Mouse (Mus musculus) erythroblast, embryonic 14.5 days (primary cell): Measurements from ENCODE around the gene Lyrm4. TPM values are rescaled to one million over a fixed set of nuclear protein-coding genes. Genes with fewer than 3 reads are reported as not detected.

Experiments used
- H3K27me3 ChIP-seq: 2 replicates; pipeline ENCODE4 v1.6.1; 2012; ENCODE audit warnings: inconsistent platforms; ENCODE audit not compliant: control insufficient read depth
- H3K36me3 ChIP-seq: 2 replicates; pipeline ENCODE4 v1.6.1; 2012; ENCODE audit warnings: mild to moderate bottlenecking, inconsistent platforms; ENCODE audit not compliant: control insufficient read depth
- H3K4me1 ChIP-seq: 2 replicates; pipeline ENCODE4 v1.6.1; 2012; ENCODE audit warnings: inconsistent platforms; ENCODE audit not compliant: control insufficient read depth
- H3K4me3 ChIP-seq: replicated peaks from 2 replicates; pipeline ENCODE3; 2012; ENCODE audit warnings: moderate library complexity, mild to moderate bottlenecking, inconsistent platforms
- H3K9me3 ChIP-seq: 2 replicates; pipeline ENCODE4 v1.6.1; 2012; ENCODE audit warnings: low read length, inconsistent platforms, mixed read lengths; ENCODE audit not compliant: control insufficient read depth
- GATA1 ChIP-seq: IDR thresholded peaks from 2 replicates; pipeline ENCODE4 v1.6.1; 2012; ENCODE audit warnings: low read length, inconsistent platforms, mixed read lengths
- TAL1 ChIP-seq: IDR thresholded peaks from 3 replicates; pipeline ENCODE4 v1.6.1; 2012; ENCODE audit warnings: low read length, inconsistent platforms, mixed read lengths
- polyA plus RNA-seq: library from polyadenylated mRNA; stranded (reverse); fragments of >175 nt; gene quantifications from 2 replicates; pipeline ENCODE4 v1.2.3, GENCODE M21; 2012

The Lyrm4 gene
- polyA plus RNA-seq, 1 experiment, result 1.1 TPM

DNA sequence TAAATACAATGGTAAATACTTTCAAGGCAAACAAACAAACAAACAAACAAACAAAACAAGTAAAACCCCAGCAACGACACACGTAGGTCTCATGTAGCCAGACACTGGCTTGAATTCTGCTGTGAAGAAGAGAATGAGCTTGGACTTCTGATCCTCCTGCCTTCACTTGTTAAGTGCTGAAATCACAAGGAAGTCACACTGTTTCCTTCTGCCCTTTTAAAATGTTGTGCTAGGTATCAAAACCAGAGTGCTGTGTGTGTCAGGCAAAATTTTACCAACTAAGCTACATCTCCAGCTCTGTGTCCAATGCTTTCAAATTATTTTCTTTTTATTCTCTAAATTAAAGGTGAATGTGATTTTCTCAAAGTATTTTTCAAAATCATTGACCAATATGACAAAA, 6.0 kb downstream of the Lyrm4 start:
- no peak overlapping the region for H3K4me3 ChIP-seq
- no peaks in the 10 kb centered on the region for H3K9me3 ChIP-seq
- H3K36me3 ChIP-seq, result peaks cover 27% of the 10 kb centered on the region
- H3K4me1 ChIP-seq, result peaks cover 52% of the 10 kb centered on the region
- no peak for TF ChIP-seq TAL1
- no peak for TF ChIP-seq GATA1
- no peaks in the 10 kb centered on the region for H3K27me3 ChIP-seq

DNA sequence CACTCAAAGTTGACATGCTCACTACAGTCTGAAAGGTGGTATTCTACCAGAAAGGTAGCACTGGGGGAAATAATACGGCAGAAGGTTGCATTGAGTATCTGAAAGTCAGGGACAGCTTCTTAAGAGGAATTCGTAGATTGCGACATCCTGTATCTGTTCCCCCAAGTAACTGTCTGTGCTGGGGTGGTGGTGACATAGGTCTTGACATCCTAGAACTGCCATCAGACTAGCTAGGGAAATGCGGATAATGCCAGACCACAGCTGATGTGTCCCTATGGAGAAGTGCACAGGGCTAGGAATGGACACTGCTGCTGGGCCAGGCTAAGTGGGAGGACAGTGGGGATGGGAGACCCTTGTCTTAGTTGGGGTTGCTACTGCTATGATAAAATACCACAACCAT, 8.8 kb downstream of the Lyrm4 start:
- H3K9me3 ChIP-seq, result no peaks in the 10 kb centered on the region

GRCm38 (mm10) chr13:36105591-36105990, 11.7 kb downstream of the Lyrm4 start:
- peaks cover 22% of the 10 kb centered on the region for H3K36me3 ChIP-seq
- no peaks in the 10 kb centered on the region for H3K27me3 ChIP-seq
- H3K4me1 ChIP-seq, result peaks cover 25% of the 10 kb centered on the region
- no peak for TF ChIP-seq TAL1
- no peak for TF ChIP-seq GATA1
- no peaks in the 10 kb centered on the region for H3K9me3 ChIP-seq
- no peak overlapping the region for H3K4me3 ChIP-seq

More for the DNA sequence above, 8.8 kb downstream of the Lyrm4 start:
- TF ChIP-seq GATA1, result no peak
- no peak for TF ChIP-seq TAL1
- no peaks in the 10 kb centered on the region for H3K27me3 ChIP-seq
- H3K4me3 ChIP-seq, result no peak overlapping the region
- peaks cover 32% of the 10 kb centered on the region for H3K4me1 ChIP-seq
- H3K36me3 ChIP-seq, result peaks cover 29% of the 10 kb centered on the region

DNA sequence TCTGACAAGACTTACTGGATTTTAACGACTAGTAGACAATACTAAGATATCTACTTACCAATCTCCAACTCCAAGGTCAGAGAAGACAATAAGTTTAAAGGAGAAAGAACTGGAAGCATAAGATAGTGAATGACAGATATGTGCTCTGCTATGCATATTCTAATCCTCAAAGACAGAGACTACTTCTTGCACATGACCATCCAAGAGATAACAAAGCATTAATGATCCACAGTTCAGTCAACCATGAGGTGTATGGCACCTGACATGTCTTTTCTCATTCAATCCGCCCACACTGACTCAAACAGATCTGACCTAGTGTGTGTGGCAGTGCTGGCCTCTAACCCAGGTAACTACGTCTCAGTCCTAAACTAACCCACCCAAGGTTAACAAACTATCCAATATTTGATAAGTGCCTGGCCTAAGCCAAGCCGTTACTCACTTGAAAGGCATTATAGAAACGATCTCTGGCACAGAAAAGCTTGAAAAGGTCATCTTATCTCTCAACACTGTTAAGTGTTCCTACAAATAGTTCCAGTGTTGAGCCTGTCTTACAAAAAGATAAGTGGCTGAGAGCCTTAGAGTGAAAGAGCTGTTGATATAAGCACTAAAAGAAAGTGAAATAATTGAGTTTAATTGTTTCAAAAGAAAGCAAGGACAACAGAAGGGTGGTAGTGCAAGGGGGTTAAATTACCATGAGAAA, 20.5 kb downstream of the Lyrm4 start:
- H3K4me1 ChIP-seq, result peaks cover 41% of the 10 kb centered on the region
- no peaks in the 10 kb centered on the region for H3K9me3 ChIP-seq
- TF ChIP-seq TAL1 (no peak), GATA1 (no peak)
- H3K27me3 ChIP-seq, result no peaks in the 10 kb centered on the region
- H3K4me3 ChIP-seq, result no peak overlapping the region
- H3K36me3 ChIP-seq, result peaks cover 19% of the 10 kb centered on the region

GRCm38 (mm10) chr13:36088168-36088567, 29.2 kb downstream of the Lyrm4 start:
- H3K9me3 ChIP-seq, result no peaks in the 10 kb centered on the region

DNA sequence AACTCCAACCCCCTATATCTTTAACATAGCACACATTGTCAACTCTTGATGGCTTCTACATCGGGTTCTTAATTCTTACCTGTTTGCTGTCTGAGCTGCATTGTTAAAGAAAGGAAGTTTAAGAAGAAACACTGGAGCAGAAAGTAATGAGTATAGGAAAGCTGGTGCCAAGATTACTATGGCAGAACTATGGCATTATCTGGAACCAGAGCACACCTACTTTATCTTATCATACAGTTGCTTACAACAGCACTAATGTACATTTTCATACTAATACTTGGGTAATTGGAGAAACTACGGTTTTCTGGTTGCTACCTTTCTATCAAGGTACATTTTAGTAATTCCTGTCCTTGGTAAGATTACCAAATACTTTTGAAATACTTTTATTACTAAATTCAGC, 29.9 kb downstream of the Lyrm4 start:
- H3K4me3 ChIP-seq, result peak overlapping the region; percentile 44
- peaks cover 78% of the 10 kb centered on the region for H3K4me1 ChIP-seq
- H3K27me3 ChIP-seq, result no peaks in the 10 kb centered on the region
- no peaks in the 10 kb centered on the region for H3K9me3 ChIP-seq
- TF ChIP-seq GATA1 (peak; percentile 52), TAL1 (no peak)
- peaks cover 73% of the 10 kb centered on the region for H3K36me3 ChIP-seq

More at GRCm38 (mm10) chr13:36088168-36088567, 29.2 kb downstream of the Lyrm4 start:
- H3K4me3 ChIP-seq, result no peak overlapping the region
- TF ChIP-seq TAL1 (no peak), GATA1 (no peak)
- H3K4me1 ChIP-seq, result peaks cover 78% of the 10 kb centered on the region
- H3K36me3 ChIP-seq, result peaks cover 72% of the 10 kb centered on the region
- no peaks in the 10 kb centered on the region for H3K27me3 ChIP-seq

DNA sequence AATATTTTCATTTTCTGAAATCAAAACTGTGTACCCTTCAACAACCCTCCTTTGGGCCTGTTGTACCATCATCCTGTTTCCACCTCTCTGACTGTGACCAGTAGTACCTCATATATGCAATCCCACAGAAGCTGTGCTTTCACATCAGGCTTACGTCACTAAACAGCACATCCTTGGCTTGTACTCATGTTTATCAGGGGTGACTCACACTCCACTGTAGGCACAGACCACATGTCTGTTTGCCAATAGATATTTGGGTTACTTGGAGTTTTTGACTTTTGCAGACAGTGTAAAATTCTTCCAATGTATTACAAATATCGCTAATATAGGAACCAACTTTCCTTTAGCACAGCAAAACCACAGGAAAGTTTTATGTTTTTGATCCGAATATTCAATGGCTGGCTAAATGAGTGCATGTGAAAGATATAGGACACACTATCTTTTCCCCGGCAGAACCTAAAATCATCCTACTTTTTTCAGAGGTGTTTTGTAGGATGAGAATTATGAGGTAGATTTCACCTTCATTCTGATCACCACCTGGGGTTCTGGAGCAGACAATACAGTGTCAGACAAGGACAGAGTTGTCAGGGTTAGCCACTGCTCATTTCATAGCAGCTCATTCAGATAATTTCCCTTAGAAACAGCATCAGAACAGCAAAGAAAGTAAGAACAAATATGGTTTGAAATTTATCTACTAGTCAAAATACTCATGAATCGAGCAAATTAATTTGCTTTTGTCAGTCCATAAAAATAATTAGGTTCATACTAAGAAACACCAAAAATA, 30.5 kb downstream of the Lyrm4 start:
- peak; percentile 76 for TF ChIP-seq GATA1
- peak; percentile 82 for TF ChIP-seq TAL1
- peak overlapping the region; percentile 44 for H3K4me3 ChIP-seq

DNA sequence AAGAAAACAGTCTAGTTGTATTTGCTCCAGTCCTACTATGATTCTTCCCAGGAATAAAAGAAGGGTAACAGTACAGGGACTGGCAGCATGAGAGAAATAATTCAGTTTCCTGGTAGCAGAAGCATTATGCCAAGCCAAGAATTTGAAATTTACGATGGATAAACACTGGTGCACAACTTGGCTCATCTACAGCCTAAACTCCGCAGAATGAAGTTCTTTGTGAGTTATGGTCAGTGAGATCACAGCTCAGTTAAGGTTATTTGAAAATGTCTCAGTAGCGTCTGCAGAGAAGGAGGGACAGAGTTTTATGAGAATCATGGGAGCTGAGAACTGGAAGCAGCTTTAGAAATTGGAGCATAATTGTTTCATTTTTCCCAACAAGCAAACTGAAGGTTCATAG, 31.4 kb downstream of the Lyrm4 start:
- H3K27me3 ChIP-seq, result no peaks in the 10 kb centered on the region
- no peak overlapping the region for H3K4me3 ChIP-seq
- no peak for TF ChIP-seq TAL1
- TF ChIP-seq GATA1, result no peak
- H3K36me3 ChIP-seq, result peaks cover 72% of the 10 kb centered on the region
- H3K9me3 ChIP-seq, result no peaks in the 10 kb centered on the region
- peaks cover 65% of the 10 kb centered on the region for H3K4me1 ChIP-seq

More for the DNA sequence above, 30.5 kb downstream of the Lyrm4 start:
- Histone ChIP-seq H3K9me3 (no peaks in the 10 kb centered on the region), H3K4me1 (peaks cover 73% of the 10 kb centered on the region), H3K27me3 (no peaks in the 10 kb centered on the region), H3K36me3 (peaks cover 73% of the 10 kb centered on the region)

DNA sequence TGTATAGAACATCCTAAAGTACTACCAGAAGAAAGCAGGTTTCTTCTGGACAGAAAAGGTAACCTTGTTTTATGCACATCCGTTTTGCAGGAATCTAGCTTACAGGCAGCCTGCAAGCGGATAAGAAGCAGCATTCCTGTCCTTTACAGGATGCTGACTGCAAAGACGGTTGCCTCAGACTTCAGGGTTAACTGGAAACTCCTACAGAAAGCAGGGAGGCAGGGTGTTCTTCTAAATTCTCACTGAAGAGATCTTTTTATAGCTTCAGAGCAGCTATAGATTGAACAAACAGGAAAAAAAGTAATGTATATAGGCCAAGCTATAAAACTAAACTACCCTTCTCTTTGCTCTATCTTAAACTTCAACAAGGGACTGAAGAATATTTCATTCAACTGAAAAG, 32.6 kb downstream of the Lyrm4 start:
- Histone ChIP-seq H3K9me3 (no peaks in the 10 kb centered on the region), H3K4me3 (no peak overlapping the region), H3K27me3 (no peaks in the 10 kb centered on the region), H3K4me1 (peaks cover 52% of the 10 kb centered on the region), H3K36me3 (peaks cover 69% of the 10 kb centered on the region)
- TF ChIP-seq GATA1 (no peak), TAL1 (no peak)
